Mouse (Mus musculus) liver, adult 2 months (tissue): ENCODE results near the gene Ptprm. TPM values are rescaled to one million over a fixed set of nuclear protein-coding genes. Genes with fewer than 3 reads are reported as not detected.

Experiments used
- DNase-seq: peaks from one replicate; pipeline ENCODE4 v3.0.0-alpha.2; 2011; ENCODE audit warnings: low read depth, low spot score; ENCODE audit errors: extremely low read depth
- H3K27ac ChIP-seq: fragments of 200-500 bp; replicated peaks from 2 replicates; pipeline ENCODE4 v1.5.1; 2012; ENCODE audit warnings: low read depth, mild to moderate bottlenecking, control low read depth, inconsistent platforms, low read length; ENCODE audit not compliant: insufficient read depth
- H3K27me3 ChIP-seq: fragments of 200-500 bp; 2 replicates; pipeline ENCODE4 v1.6.1; 2012; ENCODE audit warnings: mild to moderate bottlenecking, moderate library complexity, low read length, inconsistent platforms; ENCODE audit not compliant: control insufficient read depth, insufficient read depth
- H3K36me3 ChIP-seq: fragments of 200-500 bp; 2 replicates; pipeline ENCODE4 v1.6.1; 2012; ENCODE audit warnings: low read length, inconsistent platforms; ENCODE audit not compliant: control insufficient read depth, insufficient read depth
- H3K4me1 ChIP-seq: fragments of 200-500 bp; 2 replicates; pipeline ENCODE4 v1.6.1; 2011; ENCODE audit warnings: low read length; ENCODE audit not compliant: control insufficient read depth, insufficient read depth
- H3K4me3 ChIP-seq: fragments of 200-500 bp; 2 replicates; pipeline ENCODE4 v1.5.1; 2011; ENCODE audit warnings: low read depth, mild to moderate bottlenecking, control low read depth, low read length, moderate library complexity; ENCODE audit not compliant: insufficient read depth
- H3K79me2 ChIP-seq: fragments of 200-500 bp; 2 replicates; pipeline ENCODE4 v1.6.1; 2012; ENCODE audit warnings: inconsistent platforms, mild to moderate bottlenecking, low read length, moderate library complexity; ENCODE audit not compliant: control insufficient read depth, insufficient read depth
- H3K9ac ChIP-seq: fragments of 200-500 bp; 2 replicates; pipeline ENCODE4 v1.6.1; 2012; ENCODE audit warnings: low read depth, mild to moderate bottlenecking, control low read depth, inconsistent platforms, low read length
- CTCF ChIP-seq: fragments of 200-500 bp; IDR thresholded peaks from 2 replicates; pipeline ENCODE4 v1.5.1; 2011; ENCODE audit warnings: low read depth, low read length, control low read depth
- POLR2A ChIP-seq: fragments of 200-500 bp; IDR thresholded peaks from 2 replicates; pipeline ENCODE4 v1.6.1; 2011; ENCODE audit warnings: low read length, control low read depth; ENCODE audit not compliant: insufficient read depth; ENCODE audit errors: extremely low read depth
- WGBS: fragments of 180-500 bp; shearing (Covaris S2); methylation state at CpG from one replicate; pipeline ENCODE4 v1.1.7; 2018; 5-methylcytosine and 5-hydroxymethylcytosine counted together
- polyA plus RNA-seq: library from polyadenylated mRNA; depleted of rRNA; stranded (reverse); fragments of >200 nt; gene quantifications from 2 replicates; pipeline ENCODE4 v1.2.3, GENCODE M21; 2012
- total RNA-seq: library from RNA; depleted of rRNA; stranded (reverse); fragments of >200 nt; gene quantifications from 2 replicates; pipeline ENCODE4 v1.2.3, GENCODE M21; 2014

Gene Ptprm
- total and polyA plus RNA-seq, 2 experiments, result 0.78 to 3.3 TPM

- 80% methylated on average over 3 of the region's 3 CpGs for WGBS
- no peaks in the 10 kb centered on the region for H3K79me2 ChIP-seq
- no peak overlapping the region for H3K27ac ChIP-seq
- no peaks in the 10 kb centered on the region for H3K27me3 ChIP-seq
- H3K4me3 ChIP-seq, result no peak overlapping the region
- no peaks in the 10 kb centered on the region for H3K4me1 ChIP-seq
- no peak for DNase-seq
- TF ChIP-seq POLR2A (no peak), CTCF (no peak)
- H3K36me3 ChIP-seq, result no peaks in the 10 kb centered on the region
- H3K9ac ChIP-seq, result no peak overlapping the region
Measured at GRCm38 (mm10) chr17:66972976-66973375, 381.3 kb downstream of the Ptprm start.

- no peaks in the 10 kb centered on the region for H3K36me3 ChIP-seq
- no peaks in the 10 kb centered on the region for H3K79me2 ChIP-seq
- H3K4me3 ChIP-seq, result no peak overlapping the region
- TF ChIP-seq CTCF (no peak), POLR2A (no peak)
- WGBS, result 74% methylated on average over 5 of the region's 5 CpGs
- no peak overlapping the region for H3K9ac ChIP-seq
- no peaks in the 10 kb centered on the region for H3K27me3 ChIP-seq
- DNase-seq, result no peak
- no peak overlapping the region for H3K27ac ChIP-seq
- no peaks in the 10 kb centered on the region for H3K4me1 ChIP-seq
Measured at GRCm38 (mm10) chr17:66960986-66961385, 393.3 kb downstream of the Ptprm start.

GRCm38 (mm10) chr17:66960557-66960956 is 393.7 kb downstream of the Ptprm start:
- no peaks in the 10 kb centered on the region for H3K27me3 ChIP-seq
- no peaks in the 10 kb centered on the region for H3K36me3 ChIP-seq
- H3K27ac ChIP-seq, result no peak overlapping the region
- H3K9ac ChIP-seq, result no peak overlapping the region
- H3K4me3 ChIP-seq, result no peak overlapping the region
- H3K79me2 ChIP-seq, result no peaks in the 10 kb centered on the region
- H3K4me1 ChIP-seq, result no peaks in the 10 kb centered on the region
- DNase-seq, result no peak
- TF ChIP-seq POLR2A, result no peak
- 91% methylated on average over 6 of the region's 6 CpGs for WGBS

- TF ChIP-seq CTCF (no peak), POLR2A (no peak)
- DNase-seq, result no peak
- H3K79me2 ChIP-seq, result no peaks in the 10 kb centered on the region
- WGBS, result 95% methylated on average over 2 of the region's 2 CpGs
- H3K9ac ChIP-seq, result no peak overlapping the region
- H3K4me3 ChIP-seq, result no peak overlapping the region
- H3K4me1 ChIP-seq, result no peaks in the 10 kb centered on the region
- H3K36me3 ChIP-seq, result no peaks in the 10 kb centered on the region
- no peaks in the 10 kb centered on the region for H3K27me3 ChIP-seq
- no peak overlapping the region for H3K27ac ChIP-seq
Measured at GRCm38 (mm10) chr17:66959815-66960214, 394.4 kb downstream of the Ptprm start.

GRCm38 (mm10) chr17:66958766-66959165 is 395.5 kb downstream of the Ptprm start:
- H3K27me3 ChIP-seq, result no peaks in the 10 kb centered on the region
- H3K36me3 ChIP-seq, result no peaks in the 10 kb centered on the region
- no peaks in the 10 kb centered on the region for H3K79me2 ChIP-seq
- no peak overlapping the region for H3K4me3 ChIP-seq
- H3K27ac ChIP-seq, result no peak overlapping the region
- TF ChIP-seq POLR2A (no peak), CTCF (no peak)
- H3K4me1 ChIP-seq, result no peaks in the 10 kb centered on the region
- WGBS, result 76% methylated on average over 2 of the region's 2 CpGs
- DNase-seq, result no peak
- no peak overlapping the region for H3K9ac ChIP-seq

GRCm38 (mm10) chr17:66944498-66944897 is 409.8 kb downstream of the Ptprm start:
- no peak overlapping the region for H3K4me3 ChIP-seq
- H3K79me2 ChIP-seq, result no peaks in the 10 kb centered on the region
- H3K36me3 ChIP-seq, result no peaks in the 10 kb centered on the region
- TF ChIP-seq CTCF (no peak), POLR2A (no peak)
- H3K4me1 ChIP-seq, result no peaks in the 10 kb centered on the region
- no peaks in the 10 kb centered on the region for H3K27me3 ChIP-seq
- H3K27ac ChIP-seq, result no peak overlapping the region
- no peak for DNase-seq
- 86% methylated on average over 4 of the region's 4 CpGs for WGBS
- no peak overlapping the region for H3K9ac ChIP-seq
